Mouse (Mus musculus) ES-Bruce4 (cell line): ENCODE data around the gene Cntn5. TPM values are rescaled to one million over a fixed set of nuclear protein-coding genes. Genes with fewer than 3 reads are reported as not detected.

Source experiments
- H3K27ac ChIP-seq: 2 replicates; pipeline ENCODE4 v1.5.1; 2012; ENCODE audit warnings: low read length, inconsistent platforms; ENCODE audit not compliant: insufficient read depth
- H3K27me3 ChIP-seq: 2 replicates; pipeline ENCODE4 v1.6.1; 2012; ENCODE audit warnings: mild to moderate bottlenecking, low read length, inconsistent platforms; ENCODE audit not compliant: control insufficient read depth, poor library complexity, insufficient read depth, severe bottlenecking
- H3K36me3 ChIP-seq: 2 replicates; pipeline ENCODE4 v1.6.1; 2012; ENCODE audit warnings: inconsistent platforms, mild to moderate bottlenecking, low read length, moderate library complexity; ENCODE audit not compliant: control insufficient read depth, poor library complexity, insufficient read depth, severe bottlenecking
- H3K4me1 ChIP-seq: one replicate; pipeline ENCODE4 v1.8.1; 2011; ENCODE audit warnings: low read length; ENCODE audit not compliant: control insufficient read depth, insufficient read depth
- H3K4me3 ChIP-seq: 2 replicates; pipeline ENCODE4 v1.5.1; 2011; ENCODE audit warnings: low read depth, mild to moderate bottlenecking, low read length
- H3K9ac ChIP-seq: 2 replicates; pipeline ENCODE4 v1.6.1; 2012; ENCODE audit warnings: low read depth, mild to moderate bottlenecking, inconsistent platforms; ENCODE audit not compliant: poor library complexity, severe bottlenecking
- H3K9me3 ChIP-seq: replicated peaks from 2 replicates; pipeline ENCODE4 v1.6.1; 2012; ENCODE audit warnings: mild to moderate bottlenecking, low read length, inconsistent platforms; ENCODE audit not compliant: control insufficient read depth, poor library complexity, insufficient read depth, severe bottlenecking
- CTCF ChIP-seq: IDR thresholded peaks from one replicate; pipeline ENCODE4 v1.8.1; 2011; ENCODE audit warnings: low read depth, low read length
- EP300 ChIP-seq: IDR thresholded peaks from 2 replicates; pipeline ENCODE4 v1.6.1; 2011; ENCODE audit warnings: low read depth, low read length; ENCODE audit not compliant: insufficient read depth
- POLR2A ChIP-seq: IDR thresholded peaks from one replicate; pipeline ENCODE4 v1.8.1; 2011; ENCODE audit warnings: low read length; ENCODE audit not compliant: insufficient read depth
- polyA plus RNA-seq: library from polyadenylated mRNA; stranded (reverse); fragments of >200 nt; gene quantifications from 2 replicates; pipeline ENCODE4 v1.2.4, GENCODE M21; 2011; ENCODE audit warnings: low read depth; ENCODE audit not compliant: missing spikeins, insufficient read depth, insufficient read length

The Cntn5 gene
- polyA plus RNA-seq, 1 experiment = not detected

GRCm38 (mm10) chr9:10667438-10667837, 237.1 kb downstream of the Cntn5 start:
- no peaks in the 10 kb centered on the region for H3K9me3 ChIP-seq
- no peak overlapping the region for H3K4me3 ChIP-seq
- no peak overlapping the region for H3K9ac ChIP-seq
- H3K27ac ChIP-seq = no peak overlapping the region
- H3K4me1 ChIP-seq = no peaks in the 10 kb centered on the region
- no peaks in the 10 kb centered on the region for H3K36me3 ChIP-seq
- no peaks in the 10 kb centered on the region for H3K27me3 ChIP-seq
- TF ChIP-seq CTCF (no peak), EP300 (no peak), POLR2A (no peak)

DNA sequence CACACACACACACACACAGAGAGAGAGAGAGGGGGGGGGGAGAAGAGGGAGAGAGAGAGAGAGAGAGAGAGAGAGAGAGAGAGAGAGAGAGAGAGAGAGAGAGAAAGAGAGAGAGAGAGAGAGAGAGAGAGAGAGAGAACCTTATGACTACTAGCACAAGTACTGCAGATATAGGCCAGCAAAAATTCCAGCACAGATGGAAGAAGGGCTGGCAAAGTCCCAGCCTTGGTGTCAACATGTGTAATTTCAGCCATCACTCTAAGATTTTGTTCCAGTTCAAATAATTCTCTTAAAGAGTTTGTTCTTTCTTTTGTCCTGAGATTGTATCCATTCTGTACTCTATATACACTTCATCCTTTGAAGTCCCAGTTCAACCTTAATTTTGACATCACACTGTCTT, 238.8 kb downstream of the Cntn5 start:
- no peak overlapping the region for H3K9ac ChIP-seq
- H3K4me1 ChIP-seq = no peaks in the 10 kb centered on the region
- TF ChIP-seq POLR2A (no peak), CTCF (no peak), EP300 (no peak)
- no peak overlapping the region for H3K27ac ChIP-seq
- no peaks in the 10 kb centered on the region for H3K36me3 ChIP-seq
- H3K27me3 ChIP-seq = no peaks in the 10 kb centered on the region
- no peaks in the 10 kb centered on the region for H3K9me3 ChIP-seq
- no peak overlapping the region for H3K4me3 ChIP-seq

GRCm38 (mm10) chr9:10663101-10663500, 241.5 kb downstream of the Cntn5 start:
- Histone ChIP-seq H3K4me3 (no peak overlapping the region), H3K9me3 (no peaks in the 10 kb centered on the region), H3K27me3 (no peaks in the 10 kb centered on the region), H3K9ac (no peak overlapping the region), H3K36me3 (no peaks in the 10 kb centered on the region), H3K27ac (no peak overlapping the region), H3K4me1 (no peaks in the 10 kb centered on the region)
- TF ChIP-seq POLR2A (no peak), CTCF (no peak), EP300 (no peak)

- H3K27ac ChIP-seq = no peak overlapping the region
Measured at GRCm38 (mm10) chr9:10659478-10659877, 245.1 kb downstream of the Cntn5 start.

DNA sequence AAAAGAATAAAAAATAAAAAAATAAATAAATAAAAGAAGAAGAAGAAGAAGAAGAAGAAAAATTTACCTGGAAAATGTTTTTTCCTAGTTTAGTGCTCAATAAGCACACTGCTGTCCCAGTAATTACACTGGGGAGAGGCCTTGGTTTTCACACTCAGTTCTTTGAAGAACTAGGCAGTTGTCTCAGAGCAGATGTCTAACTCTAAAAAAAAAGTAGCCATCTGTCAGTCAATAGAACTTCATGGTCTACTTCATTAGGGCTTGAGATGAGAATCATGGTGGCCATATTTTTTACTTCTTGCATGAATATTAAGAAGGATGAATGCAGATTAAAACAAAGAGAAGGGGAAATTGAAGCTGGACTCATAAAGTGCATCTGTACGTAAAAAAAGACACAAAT, 246.5 kb downstream of the Cntn5 start:
- Histone ChIP-seq H3K27ac (no peak overlapping the region), H3K27me3 (no peaks in the 10 kb centered on the region), H3K4me3 (no peak overlapping the region), H3K4me1 (no peaks in the 10 kb centered on the region), H3K36me3 (no peaks in the 10 kb centered on the region), H3K9ac (no peak overlapping the region), H3K9me3 (no peaks in the 10 kb centered on the region)
- TF ChIP-seq POLR2A (no peak), CTCF (no peak), EP300 (no peak)

More at GRCm38 (mm10) chr9:10659478-10659877, 245.1 kb downstream of the Cntn5 start:
- H3K27me3 ChIP-seq = no peaks in the 10 kb centered on the region
- no peak overlapping the region for H3K4me3 ChIP-seq
- no peaks in the 10 kb centered on the region for H3K9me3 ChIP-seq
- H3K9ac ChIP-seq = no peak overlapping the region
- TF ChIP-seq POLR2A (no peak), CTCF (no peak), EP300 (no peak)
- no peaks in the 10 kb centered on the region for H3K4me1 ChIP-seq
- H3K36me3 ChIP-seq = no peaks in the 10 kb centered on the region

DNA sequence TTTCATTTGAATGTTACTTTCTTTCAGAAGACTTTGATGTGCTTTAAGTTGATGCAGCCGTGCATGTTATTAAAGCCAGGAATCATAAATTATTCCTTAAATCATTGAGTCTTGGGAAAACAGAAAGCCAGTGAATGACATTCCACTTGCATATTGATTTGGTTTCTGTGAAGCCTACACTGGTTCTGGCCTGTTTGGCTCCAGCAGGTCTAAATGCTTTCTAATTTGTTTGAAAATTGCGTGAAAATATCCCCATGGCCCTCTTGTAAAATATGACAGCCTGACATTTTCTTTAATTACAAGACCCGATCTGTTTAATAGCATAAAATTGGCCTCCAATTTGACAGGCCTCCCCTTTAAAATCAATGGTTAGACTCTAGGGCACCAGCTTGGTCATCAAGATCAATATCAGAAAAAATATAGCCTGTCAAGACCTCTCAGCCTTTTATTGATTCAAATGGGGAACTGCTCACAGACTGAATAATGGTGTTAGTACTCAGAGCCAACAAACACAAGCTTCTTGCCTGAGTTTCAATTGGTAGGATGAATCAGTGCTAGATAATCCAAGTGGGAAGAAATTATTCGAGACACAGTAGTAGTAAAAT, 247.3 kb downstream of the Cntn5 start:
- H3K4me1 ChIP-seq = no peaks in the 10 kb centered on the region
- H3K9ac ChIP-seq = no peak overlapping the region
- no peak overlapping the region for H3K4me3 ChIP-seq
- no peaks in the 10 kb centered on the region for H3K9me3 ChIP-seq
- no peak overlapping the region for H3K27ac ChIP-seq
- TF ChIP-seq POLR2A = no peak
- TF ChIP-seq CTCF = no peak
- no peak for TF ChIP-seq EP300
- H3K27me3 ChIP-seq = no peaks in the 10 kb centered on the region
- H3K36me3 ChIP-seq = no peaks in the 10 kb centered on the region
